Mouse (Mus musculus): ENCODE measurements around the gene Krt28. TPM values are rescaled to one million over a fixed set of nuclear protein-coding genes. Genes with fewer than 3 reads are reported as not detected.

Gene Krt28
- polyA plus RNA-seq, 1 experiment, result not detected

GRCm38 (mm10) chr11:99339299-99339847 lies 35.3 kb downstream of the Krt28 start:
- Histone ChIP-seq H3K27me3 (ENCODE audit: control insufficient read depth, insufficient read depth, low read length) (no peaks in the 10 kb centered on the region), H3K4me1 (replicated peaks; ENCODE audit: control insufficient read depth, insufficient read depth, low read length) (no peaks in the 10 kb centered on the region), H3K4me3 (ENCODE audit: control insufficient read depth, insufficient read depth, low read length) (no peak overlapping the region), H3K36me3 (ENCODE audit: control insufficient read depth, insufficient read depth, low read length) (no peaks in the 10 kb centered on the region), H3K27ac (ENCODE audit: control insufficient read depth, insufficient read depth, low read length) (no peak overlapping the region)
- TF ChIP-seq POLR2A (IDR thresholded peaks at IDR 0.05; ENCODE audit: control insufficient read depth, extremely low read depth, insufficient read depth, low read length, poor library complexity), result no peak
- no peak for DNase-seq
- WGBS, result 90% methylated on average over 11 of the region's 11 CpGs

GRCm38 (mm10) chr11:99337866-99338265 lies 36.8 kb downstream of the Krt28 start, which contains the start of gene Krt26:
Gene Krt26, minus strand, starts transcription at chr11:99337966.
- H3K27ac ChIP-seq (ENCODE audit: control insufficient read depth, insufficient read depth, low read length), result no peak within 1 kb of the TSS
- DNase-seq, result no peak
- no peak for TF ChIP-seq POLR2A (IDR thresholded peaks at IDR 0.05; ENCODE audit: control insufficient read depth, extremely low read depth, insufficient read depth, low read length, poor library complexity)
- TF ChIP-seq CTCF (IDR thresholded peaks at IDR 0.05; ENCODE audit: borderline replicate concordance, control insufficient read depth, extremely low read depth, insufficient read depth, low read length, poor library complexity), result no peak
- H3K36me3 ChIP-seq (ENCODE audit: control insufficient read depth, insufficient read depth, low read length), result no peaks in the 10 kb centered on the region
- WGBS, result 93% methylated on average over 11 of the region's 11 CpGs
- H3K27me3 ChIP-seq (ENCODE audit: control insufficient read depth, insufficient read depth, low read length), result no peaks in the 10 kb centered on the region
- H3K4me1 ChIP-seq (replicated peaks; ENCODE audit: control insufficient read depth, insufficient read depth, low read length), result no peaks in the 10 kb centered on the region
- no peak within 1 kb of the TSS for H3K4me3 ChIP-seq (ENCODE audit: control insufficient read depth, insufficient read depth, low read length)

GRCm38 (mm10) chr11:99333426-99333825 lies 41.3 kb downstream of the Krt28 start:
- no peak overlapping the region for H3K27ac ChIP-seq (ENCODE audit: control insufficient read depth, insufficient read depth, low read length)
- no peak for DNase-seq
- H3K27me3 ChIP-seq (ENCODE audit: control insufficient read depth, insufficient read depth, low read length), result no peaks in the 10 kb centered on the region
- H3K4me3 ChIP-seq (ENCODE audit: control insufficient read depth, insufficient read depth, low read length), result no peak overlapping the region
- no peaks in the 10 kb centered on the region for H3K4me1 ChIP-seq (replicated peaks; ENCODE audit: control insufficient read depth, insufficient read depth, low read length)
- TF ChIP-seq POLR2A (IDR thresholded peaks at IDR 0.05; ENCODE audit: control insufficient read depth, extremely low read depth, insufficient read depth, low read length, poor library complexity), result no peak
- TF ChIP-seq CTCF (IDR thresholded peaks at IDR 0.05; ENCODE audit: borderline replicate concordance, control insufficient read depth, extremely low read depth, insufficient read depth, low read length, poor library complexity), result no peak
- H3K36me3 ChIP-seq (ENCODE audit: control insufficient read depth, insufficient read depth, low read length), result no peaks in the 10 kb centered on the region
- WGBS, result 85% methylated on average over 13 of the region's 13 CpGs

- Histone ChIP-seq H3K4me3 (ENCODE audit: control insufficient read depth, insufficient read depth, low read length) (no peak overlapping the region), H3K27ac (ENCODE audit: control insufficient read depth, insufficient read depth, low read length) (no peak overlapping the region), H3K36me3 (ENCODE audit: control insufficient read depth, insufficient read depth, low read length) (no peaks in the 10 kb centered on the region), H3K4me1 (replicated peaks; ENCODE audit: control insufficient read depth, insufficient read depth, low read length) (no peaks in the 10 kb centered on the region), H3K27me3 (ENCODE audit: control insufficient read depth, insufficient read depth, low read length) (no peaks in the 10 kb centered on the region)
- DNase-seq, result no peak
- 79% methylated on average over 2 of the region's 2 CpGs for WGBS
- TF ChIP-seq CTCF (IDR thresholded peaks at IDR 0.05; ENCODE audit: borderline replicate concordance, control insufficient read depth, extremely low read depth, insufficient read depth, low read length, poor library complexity) (no peak), POLR2A (IDR thresholded peaks at IDR 0.05; ENCODE audit: control insufficient read depth, extremely low read depth, insufficient read depth, low read length, poor library complexity) (no peak)
Observed at GRCm38 (mm10) chr11:99329655-99330054, 45.0 kb downstream of the Krt28 start.

GRCm38 (mm10) chr11:99322851-99323250 lies 51.9 kb downstream of the Krt28 start, which contains the start of gene Krt25:
Gene Krt25, minus strand, starts transcription at chr11:99322951.
- no peak within 1 kb of the TSS for H3K4me3 ChIP-seq (ENCODE audit: control insufficient read depth, insufficient read depth, low read length)
- H3K27me3 ChIP-seq (ENCODE audit: control insufficient read depth, insufficient read depth, low read length), result no peaks in the 10 kb centered on the region
- no peaks in the 10 kb centered on the region for H3K4me1 ChIP-seq (replicated peaks; ENCODE audit: control insufficient read depth, insufficient read depth, low read length)
- H3K36me3 ChIP-seq (ENCODE audit: control insufficient read depth, insufficient read depth, low read length), result no peaks in the 10 kb centered on the region
- TF ChIP-seq POLR2A (IDR thresholded peaks at IDR 0.05; ENCODE audit: control insufficient read depth, extremely low read depth, insufficient read depth, low read length, poor library complexity) (no peak), CTCF (IDR thresholded peaks at IDR 0.05; ENCODE audit: borderline replicate concordance, control insufficient read depth, extremely low read depth, insufficient read depth, low read length, poor library complexity) (no peak)
- 94% methylated on average over 11 of the region's 11 CpGs for WGBS
- H3K27ac ChIP-seq (ENCODE audit: control insufficient read depth, insufficient read depth, low read length), result no peak within 1 kb of the TSS
- DNase-seq, result no peak

GRCm38 (mm10) chr11:99321094-99321493 lies 53.6 kb downstream of the Krt28 start:
- no peak for DNase-seq
- no peak for TF ChIP-seq CTCF (IDR thresholded peaks at IDR 0.05; ENCODE audit: borderline replicate concordance, control insufficient read depth, extremely low read depth, insufficient read depth, low read length, poor library complexity)
- TF ChIP-seq POLR2A (IDR thresholded peaks at IDR 0.05; ENCODE audit: control insufficient read depth, extremely low read depth, insufficient read depth, low read length, poor library complexity), result no peak
- Histone ChIP-seq H3K27me3 (ENCODE audit: control insufficient read depth, insufficient read depth, low read length) (no peaks in the 10 kb centered on the region), H3K4me1 (replicated peaks; ENCODE audit: control insufficient read depth, insufficient read depth, low read length) (no peaks in the 10 kb centered on the region), H3K27ac (ENCODE audit: control insufficient read depth, insufficient read depth, low read length) (no peak overlapping the region), H3K4me3 (ENCODE audit: control insufficient read depth, insufficient read depth, low read length) (no peak overlapping the region), H3K36me3 (ENCODE audit: control insufficient read depth, insufficient read depth, low read length) (no peaks in the 10 kb centered on the region)
- WGBS, result 86% methylated on average over 14 of the region's 14 CpGs

- no peak overlapping the region for H3K4me3 ChIP-seq (ENCODE audit: control insufficient read depth, insufficient read depth, low read length)
Observed at GRCm38 (mm10) chr11:99319127-99319526, 55.6 kb downstream of the Krt28 start.

More at GRCm38 (mm10) chr11:99319127-99319526, 55.6 kb downstream of the Krt28 start:
- Histone ChIP-seq H3K27ac (ENCODE audit: control insufficient read depth, insufficient read depth, low read length) (no peak overlapping the region), H3K27me3 (ENCODE audit: control insufficient read depth, insufficient read depth, low read length) (no peaks in the 10 kb centered on the region), H3K36me3 (ENCODE audit: control insufficient read depth, insufficient read depth, low read length) (no peaks in the 10 kb centered on the region), H3K4me1 (replicated peaks; ENCODE audit: control insufficient read depth, insufficient read depth, low read length) (no peaks in the 10 kb centered on the region)
- WGBS, result 78% methylated on average over 9 of the region's 9 CpGs
- no peak for TF ChIP-seq CTCF (IDR thresholded peaks at IDR 0.05; ENCODE audit: borderline replicate concordance, control insufficient read depth, extremely low read depth, insufficient read depth, low read length, poor library complexity)
- TF ChIP-seq POLR2A (IDR thresholded peaks at IDR 0.05; ENCODE audit: control insufficient read depth, extremely low read depth, insufficient read depth, low read length, poor library complexity), result no peak
- no peak for DNase-seq

Measured in thymus, adult 2 months (tissue).